Mouse (Mus musculus): ENCODE data around the gene Mon1b. TPM values are rescaled to one million over a fixed set of nuclear protein-coding genes. Genes with fewer than 3 reads are reported as not detected.

The Mon1b gene
- polyA plus RNA-seq, 1 experiment: 4.2 TPM

DNA sequence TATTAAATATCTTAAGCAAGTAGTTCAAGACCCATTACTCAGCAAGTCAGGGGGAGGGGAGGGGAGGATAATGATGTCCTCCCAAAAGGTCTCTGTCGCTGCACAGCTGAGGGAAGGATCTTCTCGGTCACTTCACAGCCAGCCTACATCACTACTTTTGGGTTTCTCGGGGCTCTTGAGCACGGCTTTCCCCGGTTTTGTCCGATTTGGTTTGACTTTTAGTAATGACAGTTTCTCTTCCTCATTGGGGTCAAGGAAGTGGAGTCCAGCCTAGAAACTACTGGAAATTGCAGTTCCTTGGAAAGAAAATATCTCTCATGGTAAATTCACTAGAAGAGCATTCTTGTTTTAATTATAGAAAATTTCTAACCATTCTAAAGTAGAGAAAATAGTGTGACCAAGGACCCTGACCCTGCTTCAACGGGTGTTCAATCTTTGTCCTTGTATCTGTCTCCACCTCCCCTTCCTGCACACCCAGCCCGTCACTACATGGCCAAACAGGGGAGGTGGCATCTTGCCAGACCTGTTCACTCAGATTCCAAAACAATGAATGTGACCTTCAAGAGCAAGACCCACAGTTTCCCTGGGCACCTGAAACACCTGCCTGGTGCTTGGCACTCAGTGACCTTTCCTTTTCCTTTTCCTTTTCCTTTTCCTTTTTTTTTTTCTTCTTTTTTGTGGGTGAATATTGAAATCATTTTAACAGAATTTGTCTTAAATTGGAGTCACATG is 8.3 kb downstream of the Mon1b start:
- WGBS: 78% methylated on average over 8 of the region's 8 CpGs
- no peak overlapping the region for H3K27ac ChIP-seq (ENCODE audit: control insufficient read depth, insufficient read depth, low read depth, low read length, poor library complexity)
- TF ChIP-seq POLR2A (IDR thresholded peaks at IDR 0.05; ENCODE audit: borderline replicate concordance, control insufficient read depth, low read depth, low read length): no peak
- H3K4me1 ChIP-seq (ENCODE audit: control insufficient read depth, insufficient read depth, low read length): no peaks in the 10 kb centered on the region
- no peak overlapping the region for H3K4me3 ChIP-seq (replicated peaks; ENCODE audit: control insufficient read depth, low read depth, low read length)

DNA sequence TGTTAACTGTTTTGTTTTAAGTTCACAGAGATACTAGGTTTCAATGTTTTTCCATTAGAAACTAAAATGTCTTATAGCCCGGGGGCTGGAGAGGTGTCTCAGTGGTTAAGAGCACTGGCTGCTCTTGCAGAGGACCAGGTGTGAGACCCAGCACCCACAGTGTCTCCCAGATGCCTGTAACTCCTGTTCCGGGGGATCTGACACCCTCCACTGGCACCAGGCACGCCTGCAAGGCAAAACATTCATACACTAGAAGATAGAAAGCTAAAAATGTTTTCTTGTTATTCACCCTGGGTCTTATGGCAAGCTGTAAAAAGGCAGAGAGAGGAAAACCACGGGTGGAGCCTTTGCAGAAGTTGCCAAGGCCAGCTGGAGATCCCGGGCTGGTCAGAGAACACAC is 9.8 kb downstream of the Mon1b start:
- Histone ChIP-seq H3K4me3 (replicated peaks; ENCODE audit: control insufficient read depth, low read depth, low read length) (no peak overlapping the region), H3K4me1 (ENCODE audit: control insufficient read depth, insufficient read depth, low read length) (no peaks in the 10 kb centered on the region), H3K27ac (ENCODE audit: control insufficient read depth, insufficient read depth, low read depth, low read length, poor library complexity) (no peak overlapping the region)
- no peak for TF ChIP-seq CTCF (IDR thresholded peaks at IDR 0.05; ENCODE audit: control insufficient read depth, insufficient read depth, low read length)
- WGBS: 51% methylated on average over 5 of the region's 5 CpGs

DNA sequence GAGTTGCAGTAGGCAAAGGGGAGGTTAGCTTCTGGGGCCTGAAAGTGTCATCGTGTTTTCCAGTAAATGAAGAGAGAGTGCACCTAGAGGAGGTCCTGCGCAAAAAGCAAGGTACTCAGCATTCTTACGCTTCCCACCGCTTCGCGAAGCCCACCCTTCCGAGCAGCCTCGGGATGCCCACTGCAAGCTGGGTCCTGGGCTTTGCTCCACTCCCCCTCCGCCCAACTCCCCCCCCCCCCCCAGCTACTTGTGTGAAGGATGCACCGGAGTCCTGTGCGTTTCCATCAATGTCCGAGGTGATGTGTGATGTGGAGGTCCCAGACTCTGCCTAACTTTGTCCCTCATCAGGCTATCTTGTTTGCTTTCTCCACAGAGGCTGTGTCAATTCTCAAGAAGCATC is 17.1 kb downstream of the Mon1b start:
- Histone ChIP-seq H3K4me1 (ENCODE audit: control insufficient read depth, insufficient read depth, low read length) (no peaks in the 10 kb centered on the region; the same call in 1 of the 2 replicates), H3K4me3 (replicated peaks; ENCODE audit: control insufficient read depth, low read depth, low read length) (no peak overlapping the region), H3K27ac (ENCODE audit: control insufficient read depth, insufficient read depth, low read depth, low read length, poor library complexity) (no peak overlapping the region)
- WGBS: 81% methylated on average over 11 of the region's 12 CpGs
- TF ChIP-seq CTCF (IDR thresholded peaks at IDR 0.05; ENCODE audit: control insufficient read depth, insufficient read depth, low read length) (no peak), POLR2A (IDR thresholded peaks at IDR 0.05; ENCODE audit: borderline replicate concordance, control insufficient read depth, low read depth, low read length) (no peak)

DNA sequence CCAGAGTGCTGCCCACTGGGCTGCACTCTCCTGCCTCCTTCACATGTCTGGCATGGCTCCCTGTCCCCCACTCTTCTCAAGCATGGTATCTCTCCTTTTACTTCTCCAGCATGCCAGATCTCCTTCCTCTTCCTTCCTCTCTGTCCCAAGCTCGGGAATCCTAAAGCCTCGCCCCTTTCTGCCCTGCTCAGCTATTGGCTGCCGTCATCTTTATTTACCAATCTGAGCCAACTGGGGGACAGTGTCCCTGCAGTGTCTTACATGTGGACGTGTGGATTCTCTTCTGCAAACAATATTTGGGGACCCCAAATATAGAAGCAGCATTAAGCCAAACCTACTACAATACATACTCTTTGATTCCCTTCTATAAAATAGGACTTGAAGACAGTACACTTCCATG is 17.8 kb downstream of the Mon1b start:
- 55% methylated on average over 4 of the region's 4 CpGs for WGBS

DNA sequence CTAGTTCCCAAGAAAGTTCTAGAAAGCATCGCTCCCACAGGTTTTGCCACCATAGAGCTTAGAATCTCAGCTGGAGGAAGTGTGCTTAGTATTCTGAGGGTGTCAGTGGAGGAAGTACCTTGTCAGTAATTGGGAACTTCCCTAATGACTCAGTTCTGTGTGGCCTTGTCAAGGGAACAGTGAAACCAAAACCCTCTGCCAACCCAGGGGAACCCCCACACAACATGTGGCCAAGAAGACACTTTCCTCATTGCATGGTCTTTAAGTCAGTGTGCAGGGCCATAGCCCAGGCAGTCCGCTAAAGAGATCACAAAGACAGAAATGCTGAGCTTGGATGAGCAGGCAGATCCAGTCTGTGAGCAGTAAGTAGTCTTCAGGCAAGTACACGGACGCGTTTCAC is 20.8 kb downstream of the Mon1b start:
- no peak overlapping the region for H3K4me3 ChIP-seq (replicated peaks; ENCODE audit: control insufficient read depth, low read depth, low read length)
- TF ChIP-seq CTCF (IDR thresholded peaks at IDR 0.05; ENCODE audit: control insufficient read depth, insufficient read depth, low read length): no peak
- TF ChIP-seq POLR2A (IDR thresholded peaks at IDR 0.05; ENCODE audit: borderline replicate concordance, control insufficient read depth, low read depth, low read length): no peak

More for the DNA sequence above, 17.8 kb downstream of the Mon1b start:
- no peak overlapping the region for H3K4me3 ChIP-seq (replicated peaks; ENCODE audit: control insufficient read depth, low read depth, low read length)
- no peaks in the 10 kb centered on the region; the same call in 1 of the 2 replicates for H3K4me1 ChIP-seq (ENCODE audit: control insufficient read depth, insufficient read depth, low read length)
- no peak for TF ChIP-seq POLR2A (IDR thresholded peaks at IDR 0.05; ENCODE audit: borderline replicate concordance, control insufficient read depth, low read depth, low read length)
- H3K27ac ChIP-seq (ENCODE audit: control insufficient read depth, insufficient read depth, low read depth, low read length, poor library complexity): no peak overlapping the region

DNA sequence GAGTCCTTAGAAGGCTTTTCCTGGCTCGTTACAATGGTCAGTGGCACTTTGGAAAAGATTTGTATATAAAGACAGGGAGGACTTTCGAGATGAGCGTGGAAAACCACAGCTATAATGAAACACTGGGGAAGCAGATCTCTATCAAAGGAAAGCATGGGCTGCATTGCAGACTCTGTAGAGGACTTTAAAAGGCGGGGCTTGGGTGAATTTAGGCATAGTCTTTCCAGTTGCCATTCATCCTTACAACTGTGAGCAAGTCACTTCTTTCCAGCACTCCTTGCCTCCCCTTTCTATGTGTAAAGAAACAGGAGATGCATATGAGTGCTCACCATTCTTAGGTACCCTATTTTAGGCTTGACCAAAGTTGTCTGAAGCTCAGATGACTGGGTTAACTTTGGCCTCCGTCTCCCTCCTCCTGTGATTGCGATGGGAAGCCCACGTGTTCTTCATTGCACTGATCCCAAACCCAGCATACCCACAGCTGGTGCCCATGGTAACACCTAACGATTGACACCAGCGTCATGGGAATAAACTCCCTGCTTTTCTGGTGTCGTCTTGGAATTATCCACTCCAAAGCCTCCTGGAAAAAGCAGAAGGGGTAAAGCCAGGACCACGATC is 21.4 kb downstream of the Mon1b start:
- no peak overlapping the region for H3K27ac ChIP-seq (ENCODE audit: control insufficient read depth, insufficient read depth, low read depth, low read length, poor library complexity)
- H3K4me3 ChIP-seq (replicated peaks; ENCODE audit: control insufficient read depth, low read depth, low read length): no peak overlapping the region
- no peaks in the 10 kb centered on the region; the same call in 1 of the 2 replicates for H3K4me1 ChIP-seq (ENCODE audit: control insufficient read depth, insufficient read depth, low read length)
- WGBS: 74% methylated on average over 11 of the region's 11 CpGs
- TF ChIP-seq CTCF (IDR thresholded peaks at IDR 0.05; ENCODE audit: control insufficient read depth, insufficient read depth, low read length): no peak
- no peak for TF ChIP-seq POLR2A (IDR thresholded peaks at IDR 0.05; ENCODE audit: borderline replicate concordance, control insufficient read depth, low read depth, low read length)

More for the DNA sequence above, 20.8 kb downstream of the Mon1b start:
- H3K27ac ChIP-seq (ENCODE audit: control insufficient read depth, insufficient read depth, low read depth, low read length, poor library complexity): no peak overlapping the region
- WGBS: 54% methylated on average over 5 of the region's 5 CpGs
- no peaks in the 10 kb centered on the region; the same call in 1 of the 2 replicates for H3K4me1 ChIP-seq (ENCODE audit: control insufficient read depth, insufficient read depth, low read length)

DNA sequence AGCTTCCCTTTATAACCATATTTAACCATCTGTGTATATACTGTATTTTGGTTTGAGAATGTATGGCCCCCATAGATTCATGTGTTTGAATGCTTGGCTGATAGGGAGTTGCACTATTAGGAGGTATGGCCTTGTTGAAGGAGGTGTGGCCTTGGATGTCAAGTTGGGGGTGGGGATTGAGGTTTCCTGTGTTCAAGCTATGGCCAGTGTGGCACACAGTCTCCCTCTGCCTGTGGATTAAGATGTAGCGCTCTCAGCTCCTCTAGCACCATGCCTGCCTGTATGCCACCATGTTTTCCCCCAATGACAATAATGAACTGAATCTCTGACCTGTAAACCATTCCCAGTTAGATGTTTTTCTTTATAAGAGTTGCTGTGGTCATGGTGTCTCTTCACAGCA is 24.7 kb downstream of the Mon1b start:
- 61% methylated on average over 1 of the region's 1 CpGs for WGBS
- H3K4me1 ChIP-seq (ENCODE audit: control insufficient read depth, insufficient read depth, low read length): no peaks in the 10 kb centered on the region; the same call in 1 of the 2 replicates
- no peak for TF ChIP-seq CTCF (IDR thresholded peaks at IDR 0.05; ENCODE audit: control insufficient read depth, insufficient read depth, low read length)
- TF ChIP-seq POLR2A (IDR thresholded peaks at IDR 0.05; ENCODE audit: borderline replicate concordance, control insufficient read depth, low read depth, low read length): no peak
- H3K27ac ChIP-seq (ENCODE audit: control insufficient read depth, insufficient read depth, low read depth, low read length, poor library complexity): no peak overlapping the region
- H3K4me3 ChIP-seq (replicated peaks; ENCODE audit: control insufficient read depth, low read depth, low read length): no peak overlapping the region

DNA sequence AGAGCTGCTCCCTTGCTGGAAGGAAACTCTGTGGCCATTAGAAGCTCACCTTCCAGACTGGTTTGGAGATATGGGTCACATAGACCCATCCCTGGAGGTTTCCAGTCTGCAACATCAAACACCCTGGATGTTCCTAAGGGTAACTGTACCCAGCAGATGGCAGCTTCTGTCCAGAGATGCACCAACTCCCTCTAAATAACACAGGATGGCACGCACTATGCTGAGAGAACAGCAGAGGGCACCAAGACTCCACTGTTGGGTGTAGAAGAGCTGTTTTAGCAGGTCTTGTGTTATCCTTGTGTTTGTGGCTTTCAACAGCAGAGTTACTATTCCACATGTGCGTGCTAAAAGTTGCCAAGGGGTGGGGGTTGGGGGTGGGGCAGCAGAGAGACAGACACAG is 29.2 kb downstream of the Mon1b start:
- H3K27ac ChIP-seq (ENCODE audit: control insufficient read depth, insufficient read depth, low read depth, low read length, poor library complexity): no peak overlapping the region
- WGBS: 1% methylated on average over 2 of the region's 2 CpGs
- TF ChIP-seq POLR2A (IDR thresholded peaks at IDR 0.05; ENCODE audit: borderline replicate concordance, control insufficient read depth, low read depth, low read length) (no peak), CTCF (IDR thresholded peaks at IDR 0.05; ENCODE audit: control insufficient read depth, insufficient read depth, low read length) (peak; percentile 56)
- H3K4me3 ChIP-seq (replicated peaks; ENCODE audit: control insufficient read depth, low read depth, low read length): no peak overlapping the region
- H3K4me1 ChIP-seq (ENCODE audit: control insufficient read depth, insufficient read depth, low read length): no peaks in the 10 kb centered on the region

All from bone marrow, adult 2 months (tissue).